Mouse (Mus musculus): ENCODE measurements around the gene Cfl1. TPM values are rescaled to one million over a fixed set of nuclear protein-coding genes. Genes with fewer than 3 reads are reported as not detected.

The Cfl1 gene
- 3,308 and 3,397 TPM in 2 replicates for polyA plus RNA-seq (2014; fragmentation: Nextera tagmentation; extraction: Ambion mirVana)

GRCm38 (mm10) chr19:5490313-5490897 is at the start of gene Cfl1:
Gene Cfl1 (plus strand): TSS chr19:5490455.
- Histone ChIP-seq H3K9me3 (replicated peaks; ENCODE audit: control insufficient read depth, low read length) (no peaks in the 10 kb centered on the region), H3K4me2 (ENCODE audit: low read depth, low read length) (peak within 1 kb of the TSS; percentile 81), H3K27ac (replicated peaks; ENCODE audit: low read depth, low read length) (peak within 1 kb of the TSS; percentile 99), H3K9ac (replicated peaks; ENCODE audit: low read length) (peak within 1 kb of the TSS; percentile 93), H3K4me1 (ENCODE audit: control insufficient read depth, insufficient read depth, low read length) (no peaks in the 10 kb centered on the region), H3K4me3 (ENCODE audit: low read depth, low read length) (peak within 1 kb of the TSS; percentile 99), H3K27me3 (ENCODE audit: control insufficient read depth, insufficient read depth, low read length) (no peaks in the 10 kb centered on the region), H3K36me3 (replicated peaks; ENCODE audit: control insufficient read depth, insufficient read depth, low read depth, low read length) (peaks cover 6% of the 10 kb centered on the region)
- WGBS: under 1% methylated on average over 58 of the region's 62 CpGs
- DNase-seq (ENCODE audit: low spot score) (peak; percentile 97), ATAC-seq (replicated peaks; ENCODE audit: insufficient number of reproducible peaks, low FRiP score, low TSS enrichment, low read depth) (peak; percentile 53)

- H3K9me3 ChIP-seq (replicated peaks; ENCODE audit: control insufficient read depth, low read length): 0 out of 2 replicates have a peak, but pooled peaks cover 3% of the 10 kb centered on the region
- H3K27me3 ChIP-seq (ENCODE audit: control insufficient read depth, insufficient read depth, low read length): peaks cover 27% of the 10 kb centered on the region
- H3K4me2 ChIP-seq (ENCODE audit: low read depth, low read length): no peak overlapping the region
- no peak overlapping the region for H3K27ac ChIP-seq (replicated peaks; ENCODE audit: low read depth, low read length)
- ATAC-seq (replicated peaks; ENCODE audit: insufficient number of reproducible peaks, low FRiP score, low TSS enrichment, low read depth): no peak
- no peaks in the 10 kb centered on the region for H3K36me3 ChIP-seq (replicated peaks; ENCODE audit: control insufficient read depth, insufficient read depth, low read depth, low read length)
- peaks cover 8% of the 10 kb centered on the region for H3K4me1 ChIP-seq (ENCODE audit: control insufficient read depth, insufficient read depth, low read length)
- WGBS: 66% methylated on average over 9 of the region's 9 CpGs
- no peak for DNase-seq (ENCODE audit: low spot score)
- H3K9ac ChIP-seq (replicated peaks; ENCODE audit: low read length): no peak overlapping the region
- H3K4me3 ChIP-seq (ENCODE audit: low read depth, low read length): no peak overlapping the region
These were observed 45.8 kb upstream of the Cfl1 start for GRCm38 (mm10) chr19:5444371-5444908.

GRCm38 (mm10) chr19:5444954-5445353 is 45.3 kb upstream of the Cfl1 start:
- WGBS: 30% methylated on average over 7 of the region's 7 CpGs
- peaks cover 31% of the 10 kb centered on the region for H3K27me3 ChIP-seq (ENCODE audit: control insufficient read depth, insufficient read depth, low read length)
- DNase-seq (ENCODE audit: low spot score): no peak

GRCm38 (mm10) chr19:5445747-5446146 is 44.5 kb upstream of the Cfl1 start:
- Histone ChIP-seq H3K9me3 (replicated peaks; ENCODE audit: control insufficient read depth, low read length) (no peaks in the 10 kb centered on the region), H3K36me3 (replicated peaks; ENCODE audit: control insufficient read depth, insufficient read depth, low read depth, low read length) (no peaks in the 10 kb centered on the region), H3K27ac (replicated peaks; ENCODE audit: low read depth, low read length) (no peak overlapping the region), H3K9ac (replicated peaks; ENCODE audit: low read length) (no peak overlapping the region), H3K4me2 (ENCODE audit: low read depth, low read length) (no peak overlapping the region), H3K27me3 (ENCODE audit: control insufficient read depth, insufficient read depth, low read length) (peaks cover 35% of the 10 kb centered on the region), H3K4me1 (ENCODE audit: control insufficient read depth, insufficient read depth, low read length) (peaks cover 8% of the 10 kb centered on the region), H3K4me3 (ENCODE audit: low read depth, low read length) (no peak overlapping the region)
- 91% methylated on average over 5 of the region's 5 CpGs for WGBS
- ATAC-seq (replicated peaks; ENCODE audit: insufficient number of reproducible peaks, low FRiP score, low TSS enrichment, low read depth): no peak
- DNase-seq (ENCODE audit: low spot score): no peak

More at GRCm38 (mm10) chr19:5444954-5445353, 45.3 kb upstream of the Cfl1 start:
- Histone ChIP-seq H3K4me2 (ENCODE audit: low read depth, low read length) (no peak overlapping the region), H3K36me3 (replicated peaks; ENCODE audit: control insufficient read depth, insufficient read depth, low read depth, low read length) (no peaks in the 10 kb centered on the region), H3K27ac (replicated peaks; ENCODE audit: low read depth, low read length) (no peak overlapping the region), H3K4me1 (ENCODE audit: control insufficient read depth, insufficient read depth, low read length) (peaks cover 8% of the 10 kb centered on the region), H3K9me3 (replicated peaks; ENCODE audit: control insufficient read depth, low read length) (0 out of 2 replicates have a peak, but pooled peaks cover 3% of the 10 kb centered on the region), H3K9ac (replicated peaks; ENCODE audit: low read length) (no peak overlapping the region), H3K4me3 (ENCODE audit: low read depth, low read length) (no peak overlapping the region)
- ATAC-seq (replicated peaks; ENCODE audit: insufficient number of reproducible peaks, low FRiP score, low TSS enrichment, low read depth): no peak

GRCm38 (mm10) chr19:5447515-5448353 is 42.5 kb upstream of the Cfl1 start, which contains the start of gene Fosl1:
Gene Fosl1 (plus strand): TSS chr19:5447547.
- H3K9ac ChIP-seq (replicated peaks; ENCODE audit: low read length): 0 out of 2 replicates have a peak within 1 kb of the TSS, but pooled peaks have one; percentile 34

GRCm38 (mm10) chr19:5448354-5449150 is 41.7 kb upstream of the Cfl1 start:
- Histone ChIP-seq H3K9ac (replicated peaks; ENCODE audit: low read length) (no peak overlapping the region), H3K9me3 (replicated peaks; ENCODE audit: control insufficient read depth, low read length) (no peaks in the 10 kb centered on the region), H3K4me3 (ENCODE audit: low read depth, low read length) (peak overlapping the region; percentile 50), H3K27ac (replicated peaks; ENCODE audit: low read depth, low read length) (no peak overlapping the region), H3K4me2 (ENCODE audit: low read depth, low read length) (peak overlapping the region; percentile 91), H3K36me3 (replicated peaks; ENCODE audit: control insufficient read depth, insufficient read depth, low read depth, low read length) (no peaks in the 10 kb centered on the region), H3K27me3 (ENCODE audit: control insufficient read depth, insufficient read depth, low read length) (peaks cover 35% of the 10 kb centered on the region), H3K4me1 (ENCODE audit: control insufficient read depth, insufficient read depth, low read length) (peaks cover 8% of the 10 kb centered on the region)
- DNase-seq (ENCODE audit: low spot score) (no peak), ATAC-seq (replicated peaks; ENCODE audit: insufficient number of reproducible peaks, low FRiP score, low TSS enrichment, low read depth) (peak; percentile 35; the same call in 1 of the 2 replicates)
- WGBS: 7% methylated on average over 36 of the region's 36 CpGs

More at GRCm38 (mm10) chr19:5447515-5448353, 42.5 kb upstream of the Cfl1 start, which contains the start of gene Fosl1:
- peaks cover 35% of the 10 kb centered on the region for H3K27me3 ChIP-seq (ENCODE audit: control insufficient read depth, insufficient read depth, low read length)
- H3K4me3 ChIP-seq (ENCODE audit: low read depth, low read length): peak within 1 kb of the TSS; percentile 50
- 2% methylated on average over 70 of the region's 70 CpGs for WGBS
- peak; percentile 46; the same call in 1 of the 2 replicates for ATAC-seq (replicated peaks; ENCODE audit: insufficient number of reproducible peaks, low FRiP score, low TSS enrichment, low read depth)
- H3K36me3 ChIP-seq (replicated peaks; ENCODE audit: control insufficient read depth, insufficient read depth, low read depth, low read length): no peaks in the 10 kb centered on the region
- peaks cover 8% of the 10 kb centered on the region for H3K4me1 ChIP-seq (ENCODE audit: control insufficient read depth, insufficient read depth, low read length)
- no peaks in the 10 kb centered on the region for H3K9me3 ChIP-seq (replicated peaks; ENCODE audit: control insufficient read depth, low read length)
- H3K4me2 ChIP-seq (ENCODE audit: low read depth, low read length): peak within 1 kb of the TSS; percentile 91
- DNase-seq (ENCODE audit: low spot score): peak; percentile 67
- H3K27ac ChIP-seq (replicated peaks; ENCODE audit: low read depth, low read length): no peak within 1 kb of the TSS

GRCm38 (mm10) chr19:5449673-5450072 is 40.6 kb upstream of the Cfl1 start:
- Histone ChIP-seq H3K27ac (replicated peaks; ENCODE audit: low read depth, low read length) (no peak overlapping the region), H3K9ac (replicated peaks; ENCODE audit: low read length) (no peak overlapping the region), H3K4me3 (ENCODE audit: low read depth, low read length) (no peak overlapping the region), H3K36me3 (replicated peaks; ENCODE audit: control insufficient read depth, insufficient read depth, low read depth, low read length) (no peaks in the 10 kb centered on the region), H3K4me2 (ENCODE audit: low read depth, low read length) (no peak overlapping the region), H3K4me1 (ENCODE audit: control insufficient read depth, insufficient read depth, low read length) (peaks cover 8% of the 10 kb centered on the region), H3K27me3 (ENCODE audit: control insufficient read depth, insufficient read depth, low read length) (peaks cover 35% of the 10 kb centered on the region), H3K9me3 (replicated peaks; ENCODE audit: control insufficient read depth, low read length) (no peaks in the 10 kb centered on the region)
- DNase-seq (ENCODE audit: low spot score): no peak
- ATAC-seq (replicated peaks; ENCODE audit: insufficient number of reproducible peaks, low FRiP score, low TSS enrichment, low read depth): no peak
- WGBS: 83% methylated on average over 3 of the region's 3 CpGs

Data from embryonic facial prominence, embryonic 11.5 days (tissue).